Mouse (Mus musculus): ENCODE results near the gene Cldn3.

DNA sequence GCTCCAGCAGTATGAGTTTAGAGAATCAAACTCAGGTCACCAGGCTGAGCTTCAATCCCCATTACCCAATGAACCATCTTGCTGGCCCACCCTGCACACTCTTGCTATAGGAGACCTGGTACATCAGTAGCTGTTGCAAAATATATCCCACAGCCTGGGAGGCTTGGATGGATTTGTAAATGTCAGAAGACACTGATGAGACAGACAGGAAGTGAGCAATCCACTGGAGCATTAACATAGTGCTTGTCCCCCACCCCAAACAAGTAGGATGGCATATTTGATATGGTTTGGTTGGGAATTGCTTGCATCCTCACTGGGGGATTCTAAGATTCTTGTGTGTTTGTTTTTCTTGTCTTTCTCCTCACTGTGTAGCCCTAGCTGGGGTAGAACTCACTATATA is 12.9 kb upstream of the Cldn3 start:
- TF ChIP-seq CTCF (conservative IDR thresholded peaks at IDR 0.05; ENCODE audit: insufficient read depth, insufficient read length, low read depth, low read length) (no peak), POLR2A (IDR thresholded peaks at IDR 0.05; ENCODE audit: low read depth, low read length) (no peak)

Measured in kidney, adult 2 months (tissue).